Mouse (Mus musculus) liver, adult 2 months (tissue): ENCODE measurements at regions not wholly inside any gene's neighbourhood (a gene's known extent, or its start where the extent isn't known, plus 50 kb on each side); places are given as distances from the start of the nearest gene placed in this dataset.

ENCODE experiments used
- CTCF ChIP-seq: fragments of 200-500 bp; IDR thresholded peaks from 2 replicates; pipeline ENCODE4 v1.5.1; 2011; ENCODE audit warnings: low read depth, low read length, control low read depth
- POLR2A ChIP-seq: fragments of 200-500 bp; IDR thresholded peaks from 2 replicates; pipeline ENCODE4 v1.6.1; 2011; ENCODE audit warnings: low read length, control low read depth; ENCODE audit not compliant: insufficient read depth; ENCODE audit errors: extremely low read depth

GRCm38 (mm10) chr12:27481230-27481629 is 138.9 kb upstream of the Sox11 start:
- TF ChIP-seq POLR2A (no peak), CTCF (no peak)
